Mouse (Mus musculus): ENCODE measurements around the gene Isg15. TPM values are rescaled to one million over a fixed set of nuclear protein-coding genes. Genes with fewer than 3 reads are reported as not detected.

Gene Isg15
- total and polyA plus RNA-seq, 3 experiments: 4.8 to 5.4 TPM; not detected in 1

- H3K4me1 ChIP-seq (ENCODE audit: control insufficient read depth in 1 of 2, insufficient read depth in 2 of 2, low read length in 2 of 2): peaks cover 3 to 17% of the 10 kb centered on the region in 2 experiments; a peak in 3 of 4 replicates
- no peaks in the 10 kb centered on the region for H3K9me3 ChIP-seq (replicated peaks; ENCODE audit: insufficient read depth, low read length)
- peaks cover 0 to 6% of the 10 kb centered on the region in 2 experiments; a peak in 3 of 4 replicates for H3K36me3 ChIP-seq (ENCODE audit: control insufficient read depth in 1 of 2, insufficient read depth in 2 of 2, low read length in 2 of 2)
- no peak overlapping the region for H3K27ac ChIP-seq (ENCODE audit: control insufficient read depth, low read depth, low read length)
- no peaks in the 10 kb centered on the region for H3K27me3 ChIP-seq (ENCODE audit: control insufficient read depth in 1 of 2, insufficient read depth in 2 of 2, low read length in 2 of 2)
- no peak for DNase-seq (ENCODE audit: low read depth, low spot score)
- no peak for TF ChIP-seq NRF1 (IDR thresholded peaks at IDR 0.05; ENCODE audit: insufficient read depth, low read depth, low read length, poor library complexity, severe bottlenecking)
- no peak for TF ChIP-seq GATA1 (IDR thresholded peaks at IDR 0.05; ENCODE audit: low read depth, low read length)
- no peak for TF ChIP-seq UBTF (IDR thresholded peaks at IDR 0.05; ENCODE audit: borderline replicate concordance, insufficient read depth, low read depth, low read length)
- TF ChIP-seq POLR2AphosphoS2 (IDR thresholded peaks at IDR 0.05; ENCODE audit: low read length): no peak
- no peak for TF ChIP-seq USF2 (IDR thresholded peaks at IDR 0.05; ENCODE audit: borderline replicate concordance in 1 of 2, insufficient read depth in 1 of 2, low read depth in 1 of 2, low read length in 2 of 2)
- no peak for TF ChIP-seq CHD2 (IDR thresholded peaks at IDR 0.05; ENCODE audit: low read length)
- no peak for TF ChIP-seq MYC (IDR thresholded peaks at IDR 0.05; ENCODE audit: low read depth, low read length)
- TF ChIP-seq JUND (IDR thresholded peaks at IDR 0.05; ENCODE audit: low read depth, low read length): no peak
- H3K4me3 ChIP-seq (ENCODE audit: control insufficient read depth in 1 of 2, insufficient read depth in 1 of 2, low read depth in 2 of 2, low read length in 2 of 2): no peak overlapping the region
- no peak overlapping the region for H3K9ac ChIP-seq (ENCODE audit: control insufficient read depth, low read depth, low read length, poor library complexity, severe bottlenecking)
- peaks cover 6% of the 10 kb centered on the region; the same call in 1 of the 2 replicates for H3K79me2 ChIP-seq (ENCODE audit: control insufficient read depth, insufficient read depth, low read length, poor library complexity)
These were observed 6.7 kb downstream of the Isg15 start for GRCm38 (mm10) chr4:156193906-156194305.

- Histone ChIP-seq H3K36me3 (ENCODE audit: control insufficient read depth in 1 of 2, insufficient read depth in 2 of 2, low read length in 2 of 2) (peaks cover 0 to 6% of the 10 kb centered on the region in 2 experiments; a peak in 3 of 4 replicates), H3K4me3 (ENCODE audit: control insufficient read depth in 1 of 2, insufficient read depth in 1 of 2, low read depth in 2 of 2, low read length in 2 of 2) (no peak overlapping the region), H3K9ac (ENCODE audit: control insufficient read depth, low read depth, low read length, poor library complexity, severe bottlenecking) (no peak overlapping the region), H3K9me3 (replicated peaks; ENCODE audit: insufficient read depth, low read length) (no peaks in the 10 kb centered on the region), H3K27ac (ENCODE audit: control insufficient read depth, low read depth, low read length) (no peak overlapping the region), H3K27me3 (ENCODE audit: control insufficient read depth in 1 of 2, insufficient read depth in 2 of 2, low read length in 2 of 2) (no peaks in the 10 kb centered on the region), H3K4me1 (ENCODE audit: control insufficient read depth in 1 of 2, insufficient read depth in 2 of 2, low read length in 2 of 2) (peaks cover 3 to 18% of the 10 kb centered on the region in 2 experiments; a peak in 3 of 4 replicates), H3K79me2 (ENCODE audit: control insufficient read depth, insufficient read depth, low read length, poor library complexity) (peaks cover 6% of the 10 kb centered on the region; the same call in 1 of the 2 replicates)
- DNase-seq (ENCODE audit: low read depth, low spot score): no peak
- TF ChIP-seq MEF2A (IDR thresholded peaks at IDR 0.05; ENCODE audit: extremely low read depth, insufficient replicate concordance, low read depth, low read length, poor library complexity, severe bottlenecking) (no peak), CTCF (IDR thresholded peaks at IDR 0.05 in 2 of 3, conservative IDR thresholded peaks at IDR 0.05 in 1 of 3; ENCODE audit: control insufficient read depth in 1 of 3, insufficient read depth in 1 of 3, low read depth in 2 of 3, low read length in 3 of 3, poor library complexity in 1 of 3, severe bottlenecking in 1 of 3) (no peak), USF2 (IDR thresholded peaks at IDR 0.05; ENCODE audit: borderline replicate concordance in 1 of 2, insufficient read depth in 1 of 2, low read depth in 1 of 2, low read length in 2 of 2) (no peak), NRF1 (IDR thresholded peaks at IDR 0.05; ENCODE audit: insufficient read depth, low read depth, low read length, poor library complexity, severe bottlenecking) (no peak), USF1 (IDR thresholded peaks at IDR 0.05; ENCODE audit: low read depth, low read length) (no peak), MYC (IDR thresholded peaks at IDR 0.05; ENCODE audit: low read depth, low read length) (no peak), BHLHE40 (IDR thresholded peaks at IDR 0.05; ENCODE audit: borderline replicate concordance, low read depth, low read length) (no peak), MXI1 (IDR thresholded peaks at IDR 0.05; ENCODE audit: low read depth, low read length) (no peak), MAZ (IDR thresholded peaks at IDR 0.05; ENCODE audit: low read depth, low read length) (no peak)
These were observed 7.4 kb downstream of the Isg15 start for GRCm38 (mm10) chr4:156193200-156193590.
